Mouse (Mus musculus): ENCODE measurements around the gene Nthl1.

GRCm38 (mm10) chr17:24651835-24652234, 19.4 kb downstream of the Nthl1 start:
- no peak for TF ChIP-seq CTCF (IDR thresholded peaks at IDR 0.05; ENCODE audit: control insufficient read depth, insufficient read depth, low read length)
- TF ChIP-seq POLR2A (IDR thresholded peaks at IDR 0.05; ENCODE audit: borderline replicate concordance, control insufficient read depth, low read depth, low read length): no peak
